Mouse (Mus musculus): ENCODE data around the gene Kcng3. TPM values are rescaled to one million over a fixed set of nuclear protein-coding genes. Genes with fewer than 3 reads are reported as not detected.

Gene Kcng3
- polyA plus RNA-seq, 1 experiment, result 0.15 TPM

DNA sequence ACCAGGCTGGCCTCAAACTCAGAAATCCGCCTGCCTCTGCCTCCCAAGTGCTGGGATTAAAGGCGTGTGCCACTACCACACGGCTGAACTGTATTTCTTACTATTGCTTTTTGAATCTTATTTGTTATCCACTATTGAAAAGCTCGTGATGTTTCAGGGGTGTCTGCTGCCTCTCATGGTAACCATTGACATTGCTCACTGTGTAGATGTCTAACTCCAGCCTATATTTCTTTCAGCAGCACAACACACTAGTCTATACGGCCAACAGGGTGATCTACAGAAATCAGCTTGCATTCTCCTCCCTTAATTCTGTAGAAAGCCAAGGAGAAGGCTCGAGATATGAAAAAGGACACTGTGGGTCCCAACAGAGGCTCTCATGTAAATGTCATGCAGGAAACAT, 86.4 kb downstream of the Kcng3 start:
- Histone ChIP-seq H3K4me1 (ENCODE audit: control insufficient read depth, insufficient read depth, low read length) (peaks cover 5% of the 10 kb centered on the region), H3K27ac (ENCODE audit: insufficient read depth, low read length) (no peak overlapping the region), H3K4me3 (replicated peaks; ENCODE audit: insufficient read depth, low read depth, low read length) (no peak overlapping the region), H3K27me3 (ENCODE audit: control insufficient read depth, insufficient read depth, low read length) (no peaks in the 10 kb centered on the region)
- TF ChIP-seq POLR2A (IDR thresholded peaks at IDR 0.05; ENCODE audit: borderline replicate concordance, insufficient read depth, low read length), result no peak
- no peak for TF ChIP-seq CTCF (IDR thresholded peaks at IDR 0.05; ENCODE audit: borderline replicate concordance, insufficient read depth, low read depth, low read length)
- no peak for DNase-seq
- WGBS, result 94% methylated on average over 6 of the region's 6 CpGs

DNA sequence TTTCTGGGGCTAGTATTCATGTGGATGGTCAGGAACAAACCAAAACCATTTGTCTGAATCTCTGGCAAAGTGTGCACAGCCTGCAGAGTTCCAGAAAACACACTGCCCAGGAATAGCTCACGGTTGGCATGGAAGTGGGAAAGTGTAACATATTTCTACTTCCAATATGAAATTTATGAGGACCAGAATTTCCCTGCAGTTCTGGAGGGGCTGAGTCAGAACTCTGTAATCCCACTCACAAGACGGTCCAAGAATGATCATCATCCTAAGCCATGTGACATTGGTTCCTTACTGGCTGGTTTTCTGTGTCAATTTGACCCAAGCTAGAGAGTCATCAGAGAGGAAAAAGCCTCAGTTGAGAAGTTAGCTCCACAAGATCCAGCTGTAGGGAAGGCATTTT, 89.3 kb downstream of the Kcng3 start:
- H3K27me3 ChIP-seq (ENCODE audit: control insufficient read depth, insufficient read depth, low read length), result no peaks in the 10 kb centered on the region
- no peak for DNase-seq
- H3K4me1 ChIP-seq (ENCODE audit: control insufficient read depth, insufficient read depth, low read length), result no peaks in the 10 kb centered on the region
- H3K27ac ChIP-seq (ENCODE audit: insufficient read depth, low read length), result no peak overlapping the region
- TF ChIP-seq POLR2A (IDR thresholded peaks at IDR 0.05; ENCODE audit: borderline replicate concordance, insufficient read depth, low read length) (no peak), CTCF (IDR thresholded peaks at IDR 0.05; ENCODE audit: borderline replicate concordance, insufficient read depth, low read depth, low read length) (no peak)
- 64% methylated on average over 2 of the region's 2 CpGs for WGBS
- no peak overlapping the region for H3K4me3 ChIP-seq (replicated peaks; ENCODE audit: insufficient read depth, low read depth, low read length)

DNA sequence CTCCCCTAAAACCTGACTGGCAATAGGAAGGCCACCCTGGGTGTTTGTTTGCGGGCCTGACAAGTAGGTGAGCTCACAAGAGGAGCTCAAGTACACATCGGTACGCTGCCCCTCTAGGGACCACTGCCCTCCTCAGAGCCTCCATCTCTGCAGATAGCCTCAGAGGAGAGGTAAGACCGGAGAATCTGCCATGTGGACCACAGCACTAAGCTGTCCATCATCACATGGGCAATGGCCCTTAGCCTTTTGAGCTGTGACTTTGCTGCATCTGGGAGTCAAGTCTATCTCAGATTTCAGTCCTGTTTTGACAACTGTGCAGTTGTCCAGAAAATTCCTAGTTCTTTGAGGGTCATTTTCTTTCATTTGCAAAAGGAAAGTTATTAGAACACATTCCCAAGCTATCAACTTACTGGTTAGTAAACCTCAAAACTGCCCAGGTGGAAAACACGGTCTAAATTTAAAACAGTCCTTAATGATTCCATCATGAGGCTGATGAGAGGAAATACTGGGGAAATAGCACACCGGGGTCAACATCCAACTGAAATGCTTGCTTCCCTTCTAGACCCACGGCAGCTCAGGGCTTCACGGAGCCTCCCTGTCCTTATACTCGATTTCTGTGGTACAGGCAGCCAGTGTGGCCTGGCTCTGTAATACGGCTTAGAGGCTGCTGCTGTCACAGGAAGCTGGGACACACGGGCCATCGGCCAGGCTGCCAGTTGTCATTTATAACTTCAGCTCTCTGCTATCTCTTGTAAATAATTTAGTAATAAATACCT, 92.2 kb downstream of the Kcng3 start:
- WGBS, result 70% methylated on average over 12 of the region's 12 CpGs
- H3K27me3 ChIP-seq (ENCODE audit: control insufficient read depth, insufficient read depth, low read length), result no peaks in the 10 kb centered on the region
- H3K4me3 ChIP-seq (replicated peaks; ENCODE audit: insufficient read depth, low read depth, low read length), result no peak overlapping the region
- no peak for TF ChIP-seq CTCF (IDR thresholded peaks at IDR 0.05; ENCODE audit: borderline replicate concordance, insufficient read depth, low read depth, low read length)
- TF ChIP-seq POLR2A (IDR thresholded peaks at IDR 0.05; ENCODE audit: borderline replicate concordance, insufficient read depth, low read length), result no peak
- H3K27ac ChIP-seq (ENCODE audit: insufficient read depth, low read length), result no peak overlapping the region
- no peak for DNase-seq
- no peaks in the 10 kb centered on the region for H3K4me1 ChIP-seq (ENCODE audit: control insufficient read depth, insufficient read depth, low read length)

GRCm38 (mm10) chr17:83538694-83539093, 93.0 kb downstream of the Kcng3 start:
- TF ChIP-seq POLR2A (IDR thresholded peaks at IDR 0.05; ENCODE audit: borderline replicate concordance, insufficient read depth, low read length), result no peak
- no peak for TF ChIP-seq CTCF (IDR thresholded peaks at IDR 0.05; ENCODE audit: borderline replicate concordance, insufficient read depth, low read depth, low read length)
- H3K27me3 ChIP-seq (ENCODE audit: control insufficient read depth, insufficient read depth, low read length), result no peaks in the 10 kb centered on the region
- no peak for DNase-seq
- 94% methylated on average over 1 of the region's 1 CpGs for WGBS
- no peak overlapping the region for H3K4me3 ChIP-seq (replicated peaks; ENCODE audit: insufficient read depth, low read depth, low read length)
- H3K4me1 ChIP-seq (ENCODE audit: control insufficient read depth, insufficient read depth, low read length), result no peaks in the 10 kb centered on the region
- no peak overlapping the region for H3K27ac ChIP-seq (ENCODE audit: insufficient read depth, low read length)

DNA sequence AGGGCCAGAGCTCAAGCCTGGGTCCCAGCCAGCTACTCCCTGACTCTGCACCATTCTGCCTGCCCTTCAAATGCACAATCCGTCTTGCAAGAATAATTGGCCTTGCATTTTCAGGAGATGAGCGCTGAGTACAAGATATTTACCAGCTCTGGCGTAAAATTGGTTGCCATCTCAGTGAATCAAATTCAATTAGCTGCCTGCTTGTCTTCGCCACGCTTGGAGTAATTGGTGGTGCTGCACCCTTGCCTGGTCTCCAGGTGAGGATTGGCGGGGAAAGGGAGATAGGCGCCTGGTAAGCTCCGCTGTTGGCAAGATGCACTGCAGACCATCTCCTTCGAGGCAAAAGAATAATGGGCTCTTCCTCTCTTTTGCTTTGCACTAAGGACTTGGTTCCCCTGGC, 93.6 kb downstream of the Kcng3 start:
- no peak overlapping the region for H3K27ac ChIP-seq (ENCODE audit: insufficient read depth, low read length)
- DNase-seq, result no peak
- 29% methylated on average over 9 of the region's 9 CpGs for WGBS

More for the DNA sequence above, 93.6 kb downstream of the Kcng3 start:
- no peaks in the 10 kb centered on the region for H3K4me1 ChIP-seq (ENCODE audit: control insufficient read depth, insufficient read depth, low read length)
- H3K4me3 ChIP-seq (replicated peaks; ENCODE audit: insufficient read depth, low read depth, low read length), result no peak overlapping the region
- no peaks in the 10 kb centered on the region for H3K27me3 ChIP-seq (ENCODE audit: control insufficient read depth, insufficient read depth, low read length)
- TF ChIP-seq CTCF (IDR thresholded peaks at IDR 0.05; ENCODE audit: borderline replicate concordance, insufficient read depth, low read depth, low read length), result no peak
- no peak for TF ChIP-seq POLR2A (IDR thresholded peaks at IDR 0.05; ENCODE audit: borderline replicate concordance, insufficient read depth, low read length)

Other genes starting within 250 kb of the Kcng3 start
- gene Cox7a2l, start 114.6 kb downstream of the Kcng3 start, polyA plus RNA-seq (2012; rRNA removed), result 254 and 280 TPM in 2 replicates
- gene Mta3, start 74.3 kb upstream of the Kcng3 start, polyA plus RNA-seq (2012; rRNA removed), result 67.2 and 68.2 TPM in 2 replicates
- gene Haao, start 216.1 kb upstream of the Kcng3 start, polyA plus RNA-seq (2012; rRNA removed), result 0.51 and 0.75 TPM in 2 replicates